Mouse (Mus musculus) right cerebral cortex, adult 18-20 months (tissue): ENCODE measurements around the gene Brat1.
"Not testable (repeated sequence)": the region's sequence is repeated elsewhere in the genome, so short reads cannot be mapped to it uniquely, and the experiment has no call there.

Source experiments
- DNase-seq: peaks from one replicate; pipeline ENCODE4 v3.0.0; 2022; ENCODE audit warnings: mixed read lengths

Gene Brat1

DNA sequence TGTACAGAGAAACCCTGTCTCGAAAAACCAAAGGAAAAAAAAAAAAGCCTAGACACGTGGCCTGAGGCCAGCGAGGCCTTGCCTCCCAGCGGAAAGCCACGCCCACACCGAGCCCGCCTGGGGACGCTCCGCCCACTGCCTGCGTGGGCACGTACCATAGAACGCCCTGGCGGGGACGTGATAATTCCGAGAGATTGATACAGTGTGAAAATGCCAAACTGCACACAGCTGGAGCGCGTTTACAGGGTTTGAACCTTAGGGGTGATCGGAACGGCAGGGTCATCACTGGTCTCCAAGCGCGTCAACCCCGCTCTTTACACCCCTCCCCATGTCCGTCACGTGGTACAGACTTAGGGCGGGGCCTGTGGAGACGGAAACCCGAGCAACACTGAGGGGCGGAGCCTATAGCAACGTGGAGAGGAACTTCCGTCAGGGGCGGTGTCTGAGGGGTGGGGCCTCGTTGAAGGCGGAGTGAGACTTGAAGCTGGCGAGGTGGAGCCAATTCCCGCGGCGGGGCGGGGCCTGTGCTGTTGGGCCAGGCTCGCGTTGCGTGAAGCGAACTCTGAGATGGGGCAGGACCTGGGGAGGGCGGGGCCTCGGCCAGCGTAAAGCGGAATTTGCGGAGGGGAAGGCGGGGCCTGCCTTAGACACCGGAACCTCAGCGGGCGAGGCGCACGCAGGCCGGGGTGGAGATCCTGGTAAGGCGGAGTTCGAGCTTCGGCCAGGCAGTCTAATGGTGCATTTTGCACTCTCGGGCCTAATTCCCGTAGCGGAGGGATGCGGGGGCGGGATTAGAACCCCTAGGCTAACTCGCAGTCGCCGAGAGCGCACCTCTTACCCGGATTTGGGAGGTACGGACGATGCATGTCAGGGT is at the start of gene Brat1:
TSS of gene Brat1 (plus strand) at position 634 of the 874 bp plus-strand sequence.
- DNase-seq, result peak; percentile 100

DNA sequence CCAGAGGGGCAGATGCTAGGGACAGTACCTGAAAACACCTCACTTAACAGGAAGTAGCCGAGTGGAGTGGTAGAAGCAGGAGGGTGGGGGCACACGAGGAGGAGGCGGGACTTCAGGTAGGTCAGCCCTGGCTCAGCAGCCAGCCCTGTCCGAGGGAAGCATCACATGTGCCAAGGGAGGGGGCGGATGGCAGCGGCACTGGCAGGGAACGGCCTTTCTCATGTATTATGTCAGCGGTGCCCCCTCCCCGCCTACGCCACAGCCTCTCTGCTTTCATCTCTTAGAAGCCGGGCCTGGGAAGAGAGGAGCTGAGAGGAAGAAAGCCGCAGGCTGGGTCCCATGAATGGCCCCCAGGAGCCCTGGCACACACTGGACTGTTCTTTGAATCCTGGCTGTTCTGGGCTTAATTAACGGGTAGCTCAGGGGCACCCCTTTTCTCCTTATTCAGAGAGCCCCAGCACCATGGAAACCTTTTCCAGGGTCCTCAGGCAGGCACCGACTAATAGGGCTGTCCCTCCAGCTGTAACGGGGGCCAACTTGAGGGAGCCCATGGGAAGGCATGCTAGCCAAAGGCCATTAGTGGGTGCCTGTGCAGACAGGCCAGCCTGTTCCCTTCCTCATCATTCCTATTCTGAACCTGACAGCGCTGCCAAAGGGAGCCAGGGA is 45.1 kb upstream of the Brat1 start:
- peak; percentile 83 for DNase-seq

DNA sequence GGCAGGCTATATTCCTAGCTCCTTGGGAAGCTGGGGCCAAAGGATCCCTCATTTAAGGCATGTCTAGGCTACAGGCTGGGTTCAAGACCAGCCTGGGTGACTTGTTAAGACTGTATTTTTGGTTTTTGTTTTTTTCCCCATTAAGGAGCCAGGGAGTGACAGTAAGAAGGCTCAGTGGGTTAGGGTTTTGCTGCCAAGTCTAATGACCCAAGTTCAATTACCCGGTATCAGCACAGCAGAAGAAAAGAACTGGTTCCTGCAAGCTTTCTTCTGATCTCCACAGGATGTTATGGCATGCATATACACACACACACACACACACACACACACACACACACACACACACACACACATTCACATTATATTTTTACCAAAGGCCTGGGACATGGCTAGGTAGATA is 44.4 kb upstream of the Brat1 start:
- no peak for DNase-seq

DNA sequence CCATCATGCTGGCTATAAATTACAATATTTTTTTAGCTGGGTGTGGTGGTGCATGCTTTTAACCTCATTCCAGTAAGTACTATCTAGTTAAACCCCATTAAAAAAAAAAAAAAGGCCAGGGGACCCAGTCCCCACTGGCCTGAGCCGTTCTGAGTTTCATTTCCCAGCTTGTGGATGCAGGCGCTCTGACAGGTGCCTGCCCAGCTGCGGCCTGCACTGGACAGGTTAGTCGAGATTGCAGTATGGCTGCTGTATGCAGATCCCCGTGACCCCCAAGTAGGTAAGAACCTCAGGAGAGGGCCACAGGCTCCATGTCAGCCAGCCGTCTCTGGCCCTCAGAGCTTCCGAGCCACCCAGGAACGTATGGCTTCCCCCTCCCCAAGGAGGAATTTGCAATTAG is 43.4 kb upstream of the Brat1 start:
- DNase-seq, result no peak

DNA sequence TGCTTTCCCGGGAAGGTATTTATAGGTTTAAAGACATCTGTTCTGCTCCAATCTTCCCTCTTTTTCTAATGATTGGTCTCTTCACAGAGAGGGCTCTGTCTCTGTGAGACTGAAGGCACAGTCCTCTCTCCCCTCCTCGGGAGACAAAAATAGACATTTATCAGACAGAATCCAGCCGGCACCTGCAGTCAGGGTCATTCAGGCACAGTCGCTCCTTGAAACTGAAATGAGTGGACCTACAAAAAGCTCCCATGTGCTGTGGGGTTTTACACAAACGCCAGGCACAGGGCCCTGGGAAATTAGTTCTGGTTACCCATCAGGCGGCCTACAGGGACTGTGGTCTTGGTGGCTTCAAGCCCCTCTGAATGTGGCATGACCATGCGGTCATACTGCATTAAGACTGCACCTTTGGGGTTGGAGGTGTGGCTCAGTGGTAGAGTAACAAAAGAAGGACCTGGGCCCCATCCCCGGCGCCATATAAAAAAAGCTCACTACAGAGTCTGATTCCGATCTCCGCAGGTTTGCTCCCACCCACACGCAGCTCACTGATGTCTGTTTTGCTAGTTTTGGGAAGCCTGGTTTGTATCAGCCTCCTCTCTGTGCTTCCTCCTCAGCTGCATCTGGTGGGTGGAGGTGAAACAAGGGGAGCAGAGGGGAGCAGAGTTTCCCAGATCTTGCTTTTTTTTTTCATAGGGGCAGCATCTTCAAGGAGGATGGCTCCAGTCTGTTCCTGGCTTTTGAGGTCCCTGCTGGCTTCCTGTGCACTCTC is 42.8 kb upstream of the Brat1 start:
- DNase-seq, result peak; percentile 80

DNA sequence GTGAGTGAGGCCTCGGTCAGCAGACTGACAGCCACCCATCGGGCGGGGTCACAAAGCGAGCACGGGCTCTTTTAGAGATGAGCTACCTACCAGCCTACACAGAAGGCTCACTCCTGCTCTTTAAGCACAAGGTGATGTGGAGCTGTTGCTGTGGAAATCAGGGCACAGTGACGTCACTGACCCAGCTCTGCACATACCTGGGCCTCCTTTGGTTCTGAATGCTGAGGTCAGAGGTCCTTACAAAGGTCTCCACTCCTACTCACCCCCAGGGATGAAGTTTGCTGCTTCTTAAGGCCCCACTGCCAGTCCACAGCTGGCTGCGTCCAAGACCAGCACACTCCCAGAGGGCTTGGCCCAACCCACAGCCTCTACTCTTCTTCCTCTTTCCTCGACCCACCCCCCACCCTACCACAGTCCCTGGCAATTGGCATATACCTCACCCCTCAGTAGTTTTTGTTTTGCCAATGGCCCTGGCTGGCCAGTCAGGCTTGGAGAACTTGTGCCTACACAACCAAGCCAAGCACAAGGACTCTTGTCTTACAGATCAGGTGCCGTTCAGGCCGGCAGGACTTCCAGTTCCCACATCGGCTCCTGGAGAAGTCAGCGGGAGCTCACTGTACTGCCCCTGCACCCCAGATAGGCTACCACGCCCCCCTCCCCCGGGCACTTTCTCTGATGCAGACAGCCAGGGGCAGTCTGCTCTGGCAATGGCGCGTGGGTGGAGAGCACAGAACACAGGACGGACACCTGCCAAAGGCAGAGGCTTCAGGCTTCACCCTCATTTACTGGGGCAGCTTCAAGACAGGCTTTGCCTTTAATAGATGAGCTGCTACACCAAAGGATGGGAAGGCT is 41.8 kb upstream of the Brat1 start:
- peak; percentile 58 for DNase-seq

DNA sequence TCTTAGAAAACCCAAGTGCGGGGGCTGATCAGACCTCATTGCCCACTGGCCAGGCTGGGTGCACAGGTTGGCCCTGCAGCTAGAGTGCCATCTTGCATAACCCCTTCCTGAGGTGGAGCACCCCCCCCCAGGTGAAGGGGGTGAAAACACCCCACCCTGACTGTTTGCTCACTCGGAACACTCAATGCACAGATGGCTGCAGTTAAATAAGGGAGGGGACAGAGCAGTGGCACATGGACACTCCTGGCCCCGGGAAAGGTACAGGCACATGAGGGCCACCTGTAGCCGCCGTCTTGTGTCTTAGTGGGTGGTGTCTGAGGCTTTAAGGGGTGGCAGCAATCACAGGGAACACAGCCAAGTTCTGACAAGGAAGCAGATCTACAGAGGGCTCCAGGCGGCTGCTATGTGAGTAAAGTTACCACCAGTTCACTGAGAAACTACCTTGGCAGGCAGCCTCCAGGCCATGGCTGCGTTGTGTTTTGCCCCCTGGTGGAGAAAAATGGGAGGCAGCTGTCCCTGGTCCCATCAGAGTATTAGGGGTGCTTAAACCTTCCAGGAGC is 41.1 kb upstream of the Brat1 start:
- peak; percentile 49 for DNase-seq

DNA sequence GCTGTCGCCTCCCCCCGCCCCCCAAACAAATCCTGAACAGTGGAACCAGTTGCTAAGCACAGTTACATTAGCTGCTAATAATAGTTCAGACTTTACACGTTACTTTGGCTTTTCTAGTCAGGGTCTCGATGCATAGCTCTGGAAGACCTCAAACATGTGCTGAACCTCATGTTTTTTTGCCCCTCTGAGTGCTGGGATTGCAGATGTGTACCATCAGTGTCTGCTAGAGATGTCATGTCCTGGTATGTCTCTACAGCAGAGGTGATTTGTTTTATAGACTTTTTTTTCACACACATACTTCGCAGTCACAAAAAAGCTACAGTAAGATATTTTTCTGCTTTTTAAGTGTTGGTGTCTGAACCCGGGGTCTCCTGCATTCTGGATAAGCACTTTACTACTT is 32.7 kb upstream of the Brat1 start:
- DNase-seq, result no peak

DNA sequence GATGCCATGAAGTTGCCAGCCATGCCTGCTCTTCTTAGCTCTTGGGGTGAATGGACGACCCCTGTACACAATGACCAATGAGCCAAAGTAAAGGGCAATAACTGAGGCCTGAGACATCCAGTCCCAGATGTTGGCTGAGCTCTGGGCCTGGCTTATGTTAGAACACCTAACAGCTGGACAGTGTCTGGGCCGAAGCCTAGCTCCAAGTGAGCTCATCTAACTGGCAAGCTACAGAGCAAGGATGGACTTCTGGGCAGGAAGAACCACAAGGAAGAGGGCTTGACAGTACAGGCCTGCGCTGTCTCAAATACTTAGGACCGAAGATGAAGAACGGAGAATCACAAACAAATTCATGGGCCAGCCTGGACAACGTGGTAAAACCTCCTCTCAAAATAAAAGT is 32.2 kb upstream of the Brat1 start:
- not testable (repeated sequence) for DNase-seq

DNA sequence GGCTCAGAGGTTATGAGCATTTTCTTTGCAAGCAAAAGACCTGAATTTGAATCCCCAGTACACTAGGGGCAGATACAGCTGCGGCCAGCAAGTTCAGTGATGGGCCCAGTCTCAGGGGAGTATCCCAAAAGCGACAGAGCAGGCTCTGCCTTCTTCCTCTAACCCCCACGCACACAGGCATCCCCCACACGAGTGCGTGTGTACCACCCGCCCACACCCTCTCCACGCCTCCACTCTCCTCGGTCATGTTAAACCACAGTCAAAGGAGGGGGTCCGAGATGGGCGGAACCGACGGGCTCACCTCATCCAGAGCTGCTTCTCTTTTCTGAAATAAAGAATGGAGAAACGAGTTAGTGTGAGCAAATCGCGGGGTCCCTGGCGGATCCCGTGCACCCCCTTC is 30.8 kb upstream of the Brat1 start:
- DNase-seq, result no peak

DNA sequence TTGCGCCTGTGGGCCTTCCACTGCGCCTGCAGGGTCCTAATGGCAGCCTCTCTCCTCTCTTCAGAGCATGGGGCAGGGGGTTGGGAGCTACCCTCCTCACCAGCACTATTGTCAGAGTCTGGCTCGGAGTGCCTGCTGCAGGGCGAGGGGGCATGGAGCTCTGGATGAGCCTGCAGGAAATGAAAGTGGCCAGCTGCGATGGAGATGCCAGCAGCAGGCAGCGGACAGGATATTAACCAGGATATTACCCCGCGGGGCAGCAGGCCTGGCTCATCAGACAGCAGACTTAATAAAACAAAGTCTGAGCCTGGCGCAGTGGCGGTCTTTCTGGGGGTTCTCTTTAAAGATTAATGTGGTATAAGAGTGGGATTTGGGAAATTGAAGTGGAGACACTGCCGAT is 29.7 kb upstream of the Brat1 start:
- DNase-seq, result no peak

DNA sequence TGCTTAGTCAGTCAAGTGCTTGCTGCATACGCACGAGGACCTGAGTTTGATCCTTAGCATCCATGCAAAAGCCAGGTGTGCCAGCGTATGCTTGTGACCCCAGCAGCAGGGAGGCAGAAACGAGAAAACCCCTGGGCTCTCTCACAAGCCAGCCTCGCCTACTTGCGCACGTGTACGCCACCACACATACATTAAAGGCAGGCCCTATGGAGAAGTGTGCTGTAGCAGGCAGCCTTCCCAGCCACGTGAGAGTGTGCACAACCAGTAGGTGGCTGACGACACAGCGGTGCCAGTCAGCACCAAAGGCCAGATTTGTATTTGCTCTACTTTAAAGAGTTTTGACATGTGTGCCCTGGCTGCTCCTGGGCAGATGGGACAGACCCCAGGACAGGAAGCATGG is 29.2 kb upstream of the Brat1 start:
- DNase-seq, result peak; percentile 55

DNA sequence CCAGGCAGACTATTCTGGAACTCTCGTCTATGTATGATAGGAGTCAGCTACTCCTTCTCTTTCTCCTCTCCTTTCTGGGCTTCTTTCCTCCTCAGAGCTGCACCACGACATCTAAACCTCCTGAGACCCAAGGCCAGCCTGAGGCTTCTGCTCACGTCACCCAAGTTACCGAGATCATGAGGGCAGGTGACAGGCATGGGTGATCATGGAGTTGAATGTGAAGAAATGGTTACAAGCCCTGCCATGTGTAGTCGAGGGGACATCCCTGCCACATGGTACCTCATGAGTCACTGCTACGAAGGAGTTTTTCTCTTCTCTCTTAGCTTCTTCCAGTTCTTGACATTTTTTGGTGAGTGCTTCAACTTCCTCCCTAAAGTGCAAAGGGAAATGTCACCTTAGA is 27.7 kb upstream of the Brat1 start:
- DNase-seq, result no peak

DNA sequence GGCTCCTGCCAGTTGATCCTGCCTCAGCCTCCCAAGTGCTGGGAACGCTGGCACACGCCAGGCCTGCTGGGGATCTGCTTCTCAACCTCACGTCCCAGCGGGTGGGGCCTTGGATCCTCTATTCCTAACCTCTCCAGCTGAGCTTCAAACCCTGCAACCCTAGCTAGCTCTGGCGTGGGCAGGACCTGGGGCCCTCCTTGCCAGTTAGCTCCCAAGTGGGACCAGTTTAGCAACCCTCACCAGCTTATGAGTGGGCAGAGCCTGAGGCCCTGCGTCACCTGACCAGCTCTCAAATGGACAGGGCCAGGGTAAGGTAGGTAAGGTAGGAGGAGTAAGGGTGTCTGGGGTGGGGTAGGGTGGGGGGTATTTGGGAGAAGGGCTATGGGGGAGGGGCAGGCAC is 24.8 kb upstream of the Brat1 start:
- no peak for DNase-seq

DNA sequence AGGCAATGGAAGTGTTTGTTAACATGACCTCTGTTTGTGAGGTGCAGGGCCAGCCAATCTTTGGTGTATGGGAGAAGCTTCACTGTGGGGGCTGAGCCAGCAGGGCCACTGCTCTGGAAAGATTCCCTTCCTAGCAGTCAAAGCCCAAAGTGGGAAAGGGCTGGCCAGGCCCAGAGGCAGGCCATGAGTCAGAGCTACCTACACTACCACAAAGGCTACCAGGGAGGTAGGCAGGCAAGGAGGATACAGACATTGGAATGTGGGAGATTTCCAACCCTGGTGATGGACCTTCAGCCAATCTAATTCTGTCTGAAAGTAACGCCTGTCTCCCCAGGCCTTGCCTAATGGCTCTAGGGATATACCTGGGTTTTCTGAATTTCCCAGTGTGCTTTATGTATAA is 23.9 kb upstream of the Brat1 start:
- DNase-seq, result no peak

DNA sequence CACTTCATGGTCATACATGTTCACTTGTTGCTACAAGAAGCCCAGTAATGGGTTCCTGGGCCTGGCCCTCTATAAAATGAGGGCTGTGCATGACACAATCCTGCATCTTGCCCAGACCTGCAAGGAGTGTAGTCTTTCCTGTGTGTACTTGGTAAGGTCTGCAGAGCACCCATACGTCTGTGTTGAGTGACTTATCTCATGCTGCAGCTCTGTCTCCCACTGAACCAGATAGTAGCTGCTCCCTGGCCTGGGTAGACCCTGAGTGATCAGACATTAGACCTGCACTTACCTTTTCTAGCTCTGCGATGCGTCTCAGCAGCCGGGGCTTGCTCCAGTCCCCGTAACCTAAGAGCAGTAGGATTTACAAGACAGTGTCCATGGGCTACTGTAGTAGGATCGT is 22.7 kb upstream of the Brat1 start:
- no peak for DNase-seq

DNA sequence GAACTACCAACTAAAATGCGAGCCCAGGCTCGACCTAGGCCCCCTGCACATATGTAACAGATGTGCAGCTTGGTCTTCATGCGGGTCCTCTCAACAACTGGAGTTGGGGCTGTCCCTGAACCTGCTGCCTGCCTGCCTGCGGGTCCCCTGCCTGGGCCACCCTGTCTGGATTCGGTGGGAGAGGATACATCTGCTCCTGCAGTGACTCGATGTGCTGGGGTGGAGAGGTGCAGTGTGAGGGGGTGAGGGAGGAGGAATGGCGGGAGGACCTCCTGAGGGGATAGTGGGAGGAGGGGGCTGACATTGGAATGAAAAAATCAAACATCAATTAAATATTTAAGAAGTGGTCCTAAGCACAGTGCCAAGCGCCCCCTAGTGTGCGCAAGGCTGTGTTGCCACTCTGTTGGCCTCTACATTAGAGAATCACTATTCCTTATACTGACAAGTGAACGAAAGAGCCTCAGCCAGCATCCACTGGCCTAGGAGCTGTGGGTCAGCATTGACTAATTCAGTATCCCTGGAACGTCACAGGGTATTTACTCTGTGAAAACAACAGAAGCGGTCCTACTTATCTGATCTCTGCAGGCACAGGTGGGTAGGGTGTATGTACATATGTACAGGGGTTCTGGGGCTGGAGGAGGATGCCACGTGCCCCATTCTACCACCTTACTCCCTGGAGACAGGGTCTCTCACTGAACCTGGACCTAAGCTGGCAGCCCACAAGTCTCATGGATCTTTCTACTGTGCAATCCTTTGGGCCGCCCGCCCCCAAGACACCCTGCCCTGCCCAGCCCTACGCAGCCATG is 20.3 kb upstream of the Brat1 start:
- no peak for DNase-seq

DNA sequence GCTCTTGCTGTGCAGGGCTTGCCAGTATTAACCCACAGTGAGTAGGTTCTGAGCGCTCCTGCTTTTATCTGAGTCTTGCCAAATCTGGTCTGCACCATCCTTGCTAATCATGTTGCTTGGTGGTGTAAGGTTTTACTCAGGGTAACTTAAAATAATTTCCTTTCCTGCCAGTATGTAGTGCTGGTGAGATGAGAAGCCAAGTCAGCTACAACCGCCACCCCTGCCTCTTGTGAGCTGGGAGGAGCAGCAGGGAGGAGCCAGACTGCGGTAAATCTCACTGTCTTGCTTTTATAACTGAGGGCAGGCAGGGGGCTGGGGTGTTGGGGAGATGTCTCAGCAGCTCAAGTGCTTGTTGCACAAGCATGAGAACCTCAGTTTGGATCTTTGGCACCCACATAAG is 16.4 kb upstream of the Brat1 start:
- DNase-seq, result peak; percentile 57

DNA sequence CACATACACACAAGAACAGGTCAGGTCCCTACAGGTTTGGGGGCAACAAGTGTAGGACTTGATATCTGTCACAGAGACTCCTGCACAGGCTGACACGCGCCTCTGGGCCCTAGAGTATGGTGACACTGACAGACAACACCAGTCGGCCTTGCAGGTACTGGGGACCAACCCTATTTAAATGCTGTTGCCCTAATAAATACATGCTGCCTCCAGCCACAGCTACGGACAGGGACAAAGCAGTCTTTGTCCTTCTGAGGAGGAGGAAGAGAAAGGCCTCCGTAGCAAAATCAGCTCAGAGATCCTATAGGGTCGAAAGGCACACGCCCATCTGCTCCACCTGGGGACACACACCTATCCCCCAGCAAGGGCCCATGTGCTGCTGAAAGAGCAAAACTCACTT is 8.8 kb upstream of the Brat1 start:
- no peak for DNase-seq

DNA sequence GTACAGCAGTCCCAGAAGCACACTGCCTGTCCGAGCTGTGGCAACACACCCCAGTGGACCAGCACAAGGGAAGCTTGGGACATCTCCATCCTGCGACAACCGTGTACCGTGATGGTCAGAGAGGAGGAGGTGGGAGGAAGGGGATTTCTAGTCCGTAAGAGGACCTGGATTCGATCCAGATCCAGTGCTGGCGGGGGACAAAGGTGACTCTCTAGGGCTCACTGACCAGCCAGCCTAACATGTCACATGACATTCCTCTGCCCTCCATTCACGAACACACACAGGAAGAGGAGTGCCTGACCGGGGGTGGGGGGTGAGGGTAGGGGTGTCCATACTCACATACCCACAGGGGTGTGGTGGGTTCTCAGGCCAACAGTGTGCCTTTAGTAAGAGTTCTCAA is 5.0 kb upstream of the Brat1 start:
- DNase-seq, result no peak

DNA sequence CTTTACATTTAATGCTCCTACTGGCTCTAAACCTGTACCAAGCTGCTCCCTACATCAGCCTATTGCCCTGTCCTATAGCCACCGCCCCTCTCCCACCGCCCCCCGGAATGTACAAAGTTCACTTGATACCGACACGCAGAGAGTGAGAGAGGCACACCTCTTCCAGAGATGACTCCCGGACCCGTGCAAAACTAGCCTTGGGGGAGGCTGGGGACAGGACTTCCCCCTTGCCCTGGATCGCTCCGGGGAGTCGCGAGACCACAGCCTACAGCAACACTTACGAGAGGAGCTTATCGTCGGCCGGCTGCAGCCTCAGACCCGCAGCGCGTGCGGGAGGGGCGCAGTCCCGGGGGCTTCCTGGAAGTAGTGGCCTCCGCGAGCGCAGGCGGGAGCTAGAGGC is 3.1 kb upstream of the Brat1 start:
- no peak for DNase-seq

DNA sequence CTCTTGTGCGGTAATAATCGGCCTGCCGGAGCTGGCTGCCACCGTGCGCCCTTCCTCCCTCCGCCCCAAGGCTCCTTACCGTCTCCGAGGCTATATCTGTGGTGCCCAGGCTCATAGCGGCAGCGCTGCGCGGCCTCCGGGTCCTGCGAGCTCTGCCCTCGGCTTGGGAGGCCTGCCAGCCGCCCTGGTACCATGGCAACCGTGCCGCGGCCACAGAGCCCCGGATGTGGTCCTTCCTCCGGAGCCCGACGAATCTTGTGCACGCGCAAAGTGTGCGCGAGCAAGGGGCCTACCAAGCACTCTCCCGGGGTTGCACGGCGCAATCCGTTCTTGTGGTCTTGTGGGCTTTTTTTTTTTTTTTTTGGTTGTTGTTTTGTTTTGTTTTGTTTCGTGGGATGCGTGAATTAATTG is 2.7 kb upstream of the Brat1 start, which contains the start of gene Iqce:
TSS of gene Iqce (minus strand) at position 276 of the 411 bp plus-strand sequence.
- peak; percentile 95 for DNase-seq
